Mouse (Mus musculus): ENCODE results near the gene Agbl1.

DNA sequence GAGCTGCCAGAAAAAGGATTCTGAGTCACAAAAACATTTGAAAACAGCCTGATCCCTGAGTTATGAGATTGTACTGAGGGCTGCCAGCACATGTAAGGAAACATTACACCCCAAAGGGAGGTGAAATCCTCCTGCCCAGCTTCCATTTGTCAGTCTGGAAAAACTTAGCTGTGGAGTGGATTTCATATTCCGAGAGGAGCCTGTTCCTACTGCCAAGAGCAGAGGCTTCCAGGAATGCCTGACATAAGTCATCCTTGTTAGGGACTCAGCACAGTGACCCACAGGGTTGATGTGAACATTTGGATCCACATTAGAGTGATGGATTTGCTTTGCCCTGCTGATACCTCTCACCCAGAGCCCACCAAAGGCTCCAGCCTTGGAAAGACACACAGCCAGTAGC lies 899.4 kb downstream of the Agbl1 start:
- no peak for TF ChIP-seq POLR2A (IDR thresholded peaks at IDR 0.05; ENCODE audit: borderline replicate concordance, low read depth, low read length)
- no peak for TF ChIP-seq CTCF (IDR thresholded peaks at IDR 0.05; ENCODE audit: low read depth, low read length)
